Mouse (Mus musculus): ENCODE results near the gene Syndig1.

Gene Syndig1

DNA sequence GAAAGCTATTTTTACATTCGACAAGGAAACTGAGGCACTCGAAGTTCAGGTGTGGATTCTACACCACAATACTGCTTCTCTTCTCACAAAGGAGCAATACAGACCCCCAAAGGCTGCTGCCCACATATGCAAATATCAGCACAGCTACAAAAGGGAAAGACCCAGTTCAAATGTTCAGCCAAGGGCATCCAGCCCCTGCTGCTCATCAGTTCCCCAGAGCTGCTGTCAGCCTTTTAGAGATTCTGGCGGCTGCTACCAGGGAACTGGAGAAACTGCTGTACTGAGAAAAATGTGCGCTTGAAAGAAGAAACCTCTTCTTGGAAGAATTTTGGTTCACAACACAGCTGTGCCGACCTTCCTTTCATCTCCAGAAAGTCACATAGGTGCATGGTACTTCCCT lies 187.3 kb downstream of the Syndig1 start:
- in situ Hi-C loops (cut with MboI; ENCODE audit: low pct_unique_long_range_greater_than_20kb in 1 of 2, low sequenced_read_pairs in 2 of 2, unreplicated experiment in 1 of 2): loop anchor here in 1 of 2 experiments (25.0 kb wide), 1 partner anchor 454 kb away; no protein-coding TSS in a partner anchor

DNA sequence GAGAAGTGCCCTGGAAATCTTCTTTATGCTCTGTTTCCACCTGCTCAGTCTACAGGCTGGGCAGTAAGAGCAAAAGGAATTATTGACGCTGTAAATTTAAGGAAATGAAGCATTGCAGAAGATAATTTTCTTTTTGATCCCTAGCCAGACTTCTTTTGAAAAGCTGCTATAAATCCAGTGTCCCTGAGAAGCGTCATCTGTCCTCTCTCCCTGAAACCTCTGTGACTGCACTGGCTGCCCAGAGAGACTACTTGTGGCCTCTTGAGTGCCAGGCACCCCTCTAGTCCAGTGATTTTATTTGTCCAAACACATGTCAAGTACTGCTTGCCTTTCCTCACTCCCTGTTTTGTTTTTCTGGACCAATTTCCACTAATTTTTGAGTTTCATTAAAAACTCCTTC lies 191.7 kb downstream of the Syndig1 start:
- in situ Hi-C loops (cut with MboI; ENCODE audit: low pct_unique_long_range_greater_than_20kb in 1 of 2, low sequenced_read_pairs in 2 of 2, unreplicated experiment in 1 of 2): loop anchor here in 1 of 2 experiments (25.0 kb wide), 1 partner anchor 458 kb away; no protein-coding TSS in a partner anchor

DNA sequence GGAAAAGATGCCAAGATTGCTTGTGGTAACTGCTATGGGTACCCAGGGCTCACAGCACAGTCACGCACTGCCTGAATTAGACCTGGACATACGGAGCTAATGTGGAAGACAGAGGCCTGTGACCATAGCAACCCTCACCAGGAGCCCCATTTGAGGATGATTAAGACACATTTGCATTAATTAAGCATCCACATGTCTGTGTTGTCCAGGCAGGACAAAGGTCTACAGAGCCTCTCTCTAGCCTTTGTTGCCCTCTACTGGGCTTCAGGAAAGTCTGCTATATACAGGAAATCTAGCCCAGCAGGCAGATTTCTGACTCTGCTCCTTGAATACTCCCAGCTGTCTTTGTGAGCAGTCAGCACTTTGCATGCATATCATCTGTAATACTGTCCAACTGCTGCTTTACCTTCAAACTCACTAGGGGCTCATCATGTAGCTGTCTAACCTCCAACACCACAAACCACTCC lies 194.9 kb downstream of the Syndig1 start:
- in situ Hi-C loops (cut with MboI; ENCODE audit: low pct_unique_long_range_greater_than_20kb in 1 of 2, low sequenced_read_pairs in 2 of 2, unreplicated experiment in 1 of 2): loop anchor here in 1 of 2 experiments (25.0 kb wide), 1 partner anchor 462 kb away; no protein-coding TSS in a partner anchor

DNA sequence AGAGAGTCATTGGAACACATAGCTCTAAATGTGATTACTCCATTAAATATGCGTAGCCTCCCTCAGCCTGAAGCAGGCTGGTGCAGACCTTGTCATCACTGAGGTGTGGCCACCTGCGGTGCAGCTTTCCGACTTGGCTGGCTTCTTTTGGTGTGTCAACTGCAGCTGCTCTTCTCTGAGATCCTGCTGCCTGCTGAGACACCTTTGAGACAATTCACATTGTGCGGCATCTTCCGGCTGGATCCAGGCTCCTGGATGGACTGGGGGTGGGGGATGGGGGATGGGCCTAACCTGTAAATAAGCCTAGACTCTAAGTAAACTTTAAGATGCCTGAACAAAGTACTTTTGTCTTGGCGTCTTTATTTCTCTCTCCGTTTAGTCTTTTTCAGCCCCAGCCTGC lies 214.5 kb downstream of the Syndig1 start:
- in situ Hi-C loops (cut with MboI; ENCODE audit: low pct_unique_long_range_greater_than_20kb in 1 of 2, low sequenced_read_pairs in 2 of 2, unreplicated experiment in 1 of 2): no loop called here

Data from mouse embryonic stem cell (cell line).